Mouse (Mus musculus) kidney, embryonic 16.5 days (tissue): ENCODE data around the gene Dhx35. TPM values are rescaled to one million over a fixed set of nuclear protein-coding genes. Genes with fewer than 3 reads are reported as not detected.

Experiments
- ATAC-seq: fragments of 200-750 bp; cut with Nextera tagmentation; 2 replicates; pipeline ENCODE4 v1.8.0; 2017; ENCODE audit warnings: moderate TSS enrichment; ENCODE audit not compliant: low FRiP score, low TSS enrichment
- H3K27ac ChIP-seq: fragments of 300-500 bp; sonication (generic); 2 replicates; pipeline ENCODE4 v1.5.1; 2014; ENCODE audit warnings: low read length
- H3K27me3 ChIP-seq: fragments of 300-500 bp; sonication (generic); 2 replicates; pipeline ENCODE4 v1.6.1; 2014; ENCODE audit warnings: low read length, control low read depth, mixed read lengths; ENCODE audit not compliant: insufficient read depth
- H3K36me3 ChIP-seq: fragments of 300-500 bp; sonication (generic); 2 replicates; pipeline ENCODE4 v1.6.1; 2014; ENCODE audit warnings: low read length, control low read depth, mixed read lengths; ENCODE audit not compliant: insufficient read depth
- H3K4me1 ChIP-seq: fragments of 300-500 bp; sonication (generic); 2 replicates; pipeline ENCODE4 v1.6.1; 2014; ENCODE audit warnings: low read length, control low read depth, mixed read lengths; ENCODE audit not compliant: insufficient read depth
- H3K4me2 ChIP-seq: fragments of 300-500 bp; sonication (generic); replicated peaks from 2 replicates; pipeline ENCODE4 v1.6.1; 2014; ENCODE audit warnings: low read depth, low read length
- H3K4me3 ChIP-seq: fragments of 300-500 bp; sonication (generic); 2 replicates; pipeline ENCODE4 v1.5.1; 2014; ENCODE audit warnings: mild to moderate bottlenecking, low read length
- H3K9ac ChIP-seq: fragments of 300-500 bp; sonication (generic); replicated peaks from 2 replicates; pipeline ENCODE4 v1.6.1; 2014; ENCODE audit warnings: low read length
- H3K9me3 ChIP-seq: fragments of 300-500 bp; sonication (generic); 2 replicates; pipeline ENCODE4 v1.6.1; 2016; ENCODE audit warnings: low read length, control low read depth
- WGBS: fragments of 180-500 bp; shearing (Covaris S2); extraction: QIAGEN DNeasy Blood & Tissue Kit; methylation state at CpG from one replicate; pipeline ENCODE4 v1.1.7; 2014; 5-methylcytosine and 5-hydroxymethylcytosine counted together
- polyA plus RNA-seq: library from polyadenylated mRNA; unstranded; fragments of >200 nt; fragmentation: Nextera tagmentation; extraction: Ambion mirVana; gene quantifications from 2 replicates; pipeline ENCODE4 v1.2.1, GENCODE M21; 2015

The Dhx35 gene
- polyA plus RNA-seq, 1 experiment from 2014 or later, result 18.7 TPM

DNA sequence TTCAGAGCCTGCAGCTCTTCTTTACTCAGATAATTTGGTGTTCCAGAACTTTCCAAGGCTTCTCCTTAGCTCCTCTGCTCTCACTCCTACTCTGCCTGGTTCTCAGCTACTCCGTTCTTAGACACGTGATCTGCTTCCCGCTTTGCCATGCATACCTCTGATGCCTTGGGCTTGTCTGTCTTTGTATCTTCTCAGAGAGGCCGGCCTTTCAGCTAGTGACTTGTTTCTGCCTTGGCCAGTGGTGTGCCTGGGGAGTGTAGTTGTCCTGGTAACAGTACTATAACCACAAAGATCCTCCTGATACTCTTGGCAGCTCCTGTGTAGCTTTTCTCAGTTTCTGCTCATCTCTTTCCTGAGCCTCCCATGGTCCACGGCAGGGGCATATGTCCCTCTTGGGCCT lies 38.6 kb downstream of the Dhx35 start:
- Histone ChIP-seq H3K27ac (no peak overlapping the region), H3K4me1 (no peaks in the 10 kb centered on the region), H3K4me3 (no peak overlapping the region), H3K9me3 (no peaks in the 10 kb centered on the region), H3K9ac (no peak overlapping the region), H3K27me3 (no peaks in the 10 kb centered on the region), H3K36me3 (peaks cover 62% of the 10 kb centered on the region), H3K4me2 (no peak overlapping the region)
- 82% methylated on average over 5 of the region's 5 CpGs for whole genome bisulfite sequencing
- ATAC-seq, result no peak

- no peak overlapping the region for H3K9ac ChIP-seq
- H3K4me1 ChIP-seq, result no peaks in the 10 kb centered on the region
- H3K27ac ChIP-seq, result no peak overlapping the region
- no peak for ATAC-seq
- no peaks in the 10 kb centered on the region for H3K27me3 ChIP-seq
- H3K36me3 ChIP-seq, result peaks cover 62% of the 10 kb centered on the region
- H3K4me2 ChIP-seq, result no peak overlapping the region
- no peak overlapping the region for H3K4me3 ChIP-seq
- H3K9me3 ChIP-seq, result no peaks in the 10 kb centered on the region
- WGBS, result 80% methylated on average over 2 of the region's 2 CpGs
Observed at GRCm38 (mm10) chr2:158833645-158834044, 39.0 kb downstream of the Dhx35 start.

DNA sequence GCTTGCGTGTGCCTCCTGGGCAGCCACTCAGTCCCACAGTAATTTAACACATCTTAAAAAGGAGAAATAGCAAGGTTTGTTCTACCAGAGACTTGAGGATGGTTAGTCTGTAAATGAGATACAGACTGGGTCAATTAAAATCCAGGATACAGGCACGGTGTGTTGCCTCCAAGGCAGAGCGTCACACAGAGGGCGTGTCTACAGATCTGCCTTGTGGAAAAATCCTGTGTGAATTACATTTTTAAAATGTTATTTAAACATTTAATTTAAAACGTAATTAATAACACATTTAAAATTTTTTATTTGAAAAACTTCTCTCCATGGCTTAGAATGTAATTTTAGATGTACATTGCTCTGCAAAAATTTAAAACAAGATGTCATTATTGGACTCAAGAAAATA lies 48.7 kb downstream of the Dhx35 start:
- no peak overlapping the region for H3K9ac ChIP-seq
- H3K27ac ChIP-seq, result no peak overlapping the region
- ATAC-seq, result no peak
- 82% methylated on average over 5 of the region's 5 CpGs for WGBS
- no peaks in the 10 kb centered on the region for H3K9me3 ChIP-seq
- no peak overlapping the region for H3K4me3 ChIP-seq
- H3K36me3 ChIP-seq, result peaks cover 30% of the 10 kb centered on the region
- H3K27me3 ChIP-seq, result no peaks in the 10 kb centered on the region
- no peak overlapping the region for H3K4me2 ChIP-seq
- peaks cover 7% of the 10 kb centered on the region; the same call in 1 of the 2 replicates for H3K4me1 ChIP-seq

- Histone ChIP-seq H3K9me3 (no peaks in the 10 kb centered on the region), H3K4me3 (no peak overlapping the region), H3K27me3 (no peaks in the 10 kb centered on the region), H3K4me2 (no peak overlapping the region), H3K9ac (no peak overlapping the region), H3K4me1 (peaks cover 1% of the 10 kb centered on the region; the same call in 1 of the 2 replicates), H3K36me3 (peaks cover 31% of the 10 kb centered on the region), H3K27ac (no peak overlapping the region)
- ATAC-seq, result no peak
- 87% methylated on average over 5 of the region's 5 CpGs for WGBS
Observed at GRCm38 (mm10) chr2:158845031-158845430, 50.4 kb downstream of the Dhx35 start.

DNA sequence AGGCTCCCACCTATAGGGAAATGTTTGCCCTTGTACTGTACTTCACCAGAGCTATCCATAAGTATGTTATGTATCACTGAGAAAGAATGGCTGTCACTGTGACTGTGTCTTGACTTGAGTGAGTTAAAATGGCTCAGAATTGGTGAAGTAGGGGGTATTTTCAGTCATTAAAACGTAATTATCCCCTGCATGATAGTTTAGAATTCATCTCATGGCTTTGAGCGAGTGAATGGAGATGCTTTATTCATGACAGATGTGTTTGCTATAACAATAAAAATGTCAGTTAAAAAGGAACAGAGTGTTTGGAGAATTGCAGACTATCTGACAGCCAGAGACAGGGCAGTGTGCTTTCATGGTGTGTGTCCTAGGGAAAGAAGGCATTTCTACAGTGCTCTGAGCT lies 51.6 kb downstream of the Dhx35 start:
- Histone ChIP-seq H3K4me2 (no peak overlapping the region), H3K9me3 (no peaks in the 10 kb centered on the region), H3K4me1 (no peaks in the 10 kb centered on the region), H3K9ac (no peak overlapping the region), H3K27me3 (no peaks in the 10 kb centered on the region), H3K36me3 (peaks cover 26% of the 10 kb centered on the region), H3K27ac (no peak overlapping the region), H3K4me3 (no peak overlapping the region)
- ATAC-seq, result no peak
- WGBS, result 68% methylated on average over 2 of the region's 2 CpGs

DNA sequence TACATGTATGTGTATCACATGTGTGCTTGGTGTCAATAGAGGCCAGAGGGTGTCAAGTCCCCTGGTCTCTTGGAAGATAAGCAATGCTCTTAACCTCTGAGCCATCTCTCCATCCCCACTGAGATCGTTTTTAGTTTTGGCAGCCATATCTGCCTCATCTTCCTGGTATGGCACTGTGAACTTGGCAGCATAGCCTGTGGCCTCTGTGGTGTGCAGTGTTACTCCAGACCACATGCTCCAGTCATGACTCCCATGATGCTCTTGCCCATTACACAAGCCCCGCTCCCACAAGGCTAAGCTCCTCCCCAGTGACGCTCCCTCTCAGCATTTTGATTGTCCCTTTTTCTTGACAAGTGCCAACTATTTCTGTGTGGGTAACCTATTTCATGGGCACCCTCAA lies 53.4 kb downstream of the Dhx35 start:
- Histone ChIP-seq H3K27me3 (no peaks in the 10 kb centered on the region), H3K4me2 (no peak overlapping the region), H3K4me1 (no peaks in the 10 kb centered on the region), H3K36me3 (peaks cover 23% of the 10 kb centered on the region; the same call in 1 of the 2 replicates), H3K27ac (no peak overlapping the region), H3K4me3 (no peak overlapping the region), H3K9ac (no peak overlapping the region), H3K9me3 (no peaks in the 10 kb centered on the region)
- 92% methylated on average over 3 of the region's 3 CpGs for WGBS
- no peak for ATAC-seq

GRCm38 (mm10) chr2:158849416-158849815 lies 54.8 kb downstream of the Dhx35 start:
- Histone ChIP-seq H3K9ac (no peak overlapping the region), H3K36me3 (peaks cover 23% of the 10 kb centered on the region; the same call in 1 of the 2 replicates), H3K27me3 (no peaks in the 10 kb centered on the region), H3K4me3 (no peak overlapping the region), H3K4me1 (no peaks in the 10 kb centered on the region), H3K9me3 (no peaks in the 10 kb centered on the region), H3K27ac (no peak overlapping the region), H3K4me2 (no peak overlapping the region)
- 78% methylated on average over 9 of the region's 9 CpGs for WGBS
- ATAC-seq, result no peak

- Histone ChIP-seq H3K4me1 (no peaks in the 10 kb centered on the region), H3K36me3 (peaks cover 33% of the 10 kb centered on the region; the same call in 1 of the 2 replicates), H3K4me3 (no peak overlapping the region), H3K27ac (no peak overlapping the region), H3K9ac (no peak overlapping the region), H3K9me3 (no peaks in the 10 kb centered on the region), H3K27me3 (no peaks in the 10 kb centered on the region), H3K4me2 (no peak overlapping the region)
- WGBS, result 49% methylated on average over 2 of the region's 2 CpGs
- ATAC-seq, result no peak
Observed at GRCm38 (mm10) chr2:158852579-158852978, 58.0 kb downstream of the Dhx35 start.

DNA sequence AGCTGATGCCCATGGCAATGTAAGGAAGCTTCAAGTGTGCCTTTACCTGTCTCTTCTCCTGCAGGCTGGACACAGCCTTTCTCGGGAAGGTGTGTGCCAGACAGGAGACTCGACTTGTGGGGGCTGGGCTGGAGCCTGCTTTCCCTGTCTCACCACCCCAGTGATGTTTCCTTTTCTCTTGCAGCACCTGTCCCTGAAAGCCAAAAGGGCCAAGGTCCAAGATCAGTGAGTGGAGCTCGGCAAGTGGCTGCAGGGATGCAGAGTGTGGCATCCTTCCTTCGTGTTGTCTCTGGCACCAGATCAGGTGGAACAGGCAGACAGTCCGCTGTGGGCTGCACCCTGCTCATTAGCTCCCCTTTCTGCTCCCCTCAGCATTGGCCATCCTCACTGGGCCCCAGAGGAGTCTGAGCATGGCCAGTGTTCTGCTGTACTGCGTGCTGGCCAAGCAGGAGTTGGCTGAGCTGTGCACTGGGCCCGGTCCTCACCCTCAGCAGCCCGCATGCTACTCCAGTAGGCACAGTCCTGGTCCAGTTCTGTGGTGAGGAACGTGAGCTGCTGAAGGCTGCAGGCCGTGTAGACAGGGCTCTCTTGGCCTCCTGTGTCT lies 62.4 kb downstream of the Dhx35 start:
- H3K27me3 ChIP-seq, result no peaks in the 10 kb centered on the region
- H3K4me3 ChIP-seq, result no peak overlapping the region
- WGBS, result 89% methylated on average over 10 of the region's 10 CpGs
- no peak overlapping the region for H3K4me2 ChIP-seq
- no peaks in the 10 kb centered on the region for H3K9me3 ChIP-seq
- no peak for ATAC-seq
- peaks cover 27% of the 10 kb centered on the region; the same call in 1 of the 2 replicates for H3K36me3 ChIP-seq
- no peaks in the 10 kb centered on the region for H3K4me1 ChIP-seq
- H3K27ac ChIP-seq, result no peak overlapping the region
- no peak overlapping the region for H3K9ac ChIP-seq

DNA sequence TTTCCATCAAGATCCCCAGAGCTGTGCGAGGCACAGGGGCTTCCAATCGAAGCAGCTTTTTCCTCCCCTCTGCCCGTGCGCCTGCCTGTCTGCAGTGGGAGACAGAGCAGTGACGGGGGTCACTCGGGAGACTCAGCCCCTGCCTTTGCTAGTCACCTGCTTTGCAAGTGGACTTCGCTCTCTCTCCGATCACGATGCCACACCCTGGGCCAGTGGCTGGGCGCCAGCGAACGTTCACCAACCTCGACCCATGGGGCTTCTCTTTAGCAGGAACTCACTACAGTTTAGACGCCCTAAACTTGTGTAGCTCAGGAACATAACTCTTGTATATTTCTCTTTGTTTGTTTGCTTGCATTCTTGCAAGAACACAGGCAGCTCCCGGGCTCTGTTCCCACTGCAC lies 63.0 kb downstream of the Dhx35 start:
- Histone ChIP-seq H3K36me3 (peaks cover 27% of the 10 kb centered on the region; the same call in 1 of the 2 replicates), H3K4me3 (no peak overlapping the region), H3K4me1 (no peaks in the 10 kb centered on the region), H3K27me3 (no peaks in the 10 kb centered on the region), H3K4me2 (no peak overlapping the region), H3K9ac (no peak overlapping the region), H3K27ac (no peak overlapping the region), H3K9me3 (no peaks in the 10 kb centered on the region)
- ATAC-seq, result no peak
- WGBS, result 87% methylated on average over 15 of the region's 15 CpGs
